Mouse (Mus musculus): Measurements from ENCODE around the gene Tex35. TPM values are rescaled to one million over a fixed set of nuclear protein-coding genes. Genes with fewer than 3 reads are reported as not detected.
A peak's percentile ranks its signal among the peaks of the same experiment; 100 is the strongest.

The Tex35 gene
- polyA plus RNA-seq, 1 experiment: 0.13 TPM

DNA sequence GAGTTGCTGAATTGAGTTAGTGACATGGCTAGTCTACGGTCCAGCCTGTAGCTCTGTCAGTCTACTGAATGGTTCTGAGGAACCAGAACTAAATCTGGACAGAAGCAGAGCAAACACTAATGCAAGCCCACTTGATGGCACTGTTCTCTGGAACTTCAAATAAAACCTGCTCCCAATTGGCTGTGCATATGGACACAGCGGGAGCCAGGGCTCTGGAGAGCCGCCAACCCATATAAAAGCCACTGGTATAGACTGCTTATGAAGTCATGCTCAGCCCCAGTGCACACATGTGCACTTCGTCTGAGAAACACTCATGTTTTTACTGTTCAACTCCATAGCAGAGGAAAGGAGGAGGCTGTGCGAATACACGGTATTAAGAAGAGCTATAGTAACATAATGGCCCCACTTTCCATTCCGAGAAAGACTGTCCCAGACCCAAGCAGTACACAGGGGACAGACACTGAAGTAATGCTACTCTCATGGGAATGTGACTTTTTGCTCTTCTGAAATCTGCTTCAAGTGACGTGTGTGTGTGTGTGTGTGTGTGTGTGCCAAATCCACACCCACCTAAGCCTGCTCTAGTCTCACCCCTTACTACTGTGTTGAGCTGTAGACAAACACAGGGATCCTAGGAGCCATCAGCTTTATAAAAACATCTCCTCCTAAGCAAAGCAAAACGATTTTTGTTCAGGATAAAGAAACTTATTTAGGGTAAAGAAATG, 28.8 kb upstream of the Tex35 start:
- H3K4me1 ChIP-seq (ENCODE audit: control insufficient read depth, insufficient read depth, low read length): no peaks in the 10 kb centered on the region
- H3K27me3 ChIP-seq (replicated peaks; ENCODE audit: control insufficient read depth, insufficient read depth, low read length): no peaks in the 10 kb centered on the region
- no peak for TF ChIP-seq POLR2A (IDR thresholded peaks at IDR 0.05; ENCODE audit: low read depth, low read length)
- peak; percentile 3 for DNase-seq
- H3K27ac ChIP-seq (ENCODE audit: insufficient read depth, low read depth, low read length): no peak overlapping the region
- H3K4me3 ChIP-seq (ENCODE audit: insufficient read depth, low read depth, low read length): no peak overlapping the region
- WGBS: 79% methylated on average over 9 of the region's 9 CpGs
- H3K36me3 ChIP-seq (ENCODE audit: control insufficient read depth, insufficient read depth, low read length): no peaks in the 10 kb centered on the region; the same call in 1 of the 2 replicates

DNA sequence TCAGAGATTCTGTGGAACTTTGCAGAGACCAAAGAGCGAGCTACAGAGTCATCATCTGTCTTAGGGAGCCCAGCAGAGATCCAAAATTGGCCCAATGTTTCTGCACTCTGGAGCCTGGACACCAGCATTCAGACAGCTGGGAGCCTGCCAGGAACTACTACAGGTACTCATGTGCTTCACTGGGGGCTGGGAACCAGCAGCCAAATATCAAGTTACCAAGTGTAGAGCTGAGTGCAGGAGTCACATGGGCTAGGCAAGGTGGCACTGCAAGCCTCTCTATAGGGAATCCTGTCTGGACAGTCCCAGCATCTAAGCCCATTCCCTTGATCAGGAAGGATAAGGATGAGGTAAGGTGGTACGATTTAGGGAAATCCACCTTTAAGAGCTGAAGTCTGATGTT, 19.7 kb upstream of the Tex35 start:
- DNase-seq: no peak
- 97% methylated on average over 2 of the region's 2 CpGs for WGBS
- no peaks in the 10 kb centered on the region for H3K36me3 ChIP-seq (ENCODE audit: control insufficient read depth, insufficient read depth, low read length)

DNA sequence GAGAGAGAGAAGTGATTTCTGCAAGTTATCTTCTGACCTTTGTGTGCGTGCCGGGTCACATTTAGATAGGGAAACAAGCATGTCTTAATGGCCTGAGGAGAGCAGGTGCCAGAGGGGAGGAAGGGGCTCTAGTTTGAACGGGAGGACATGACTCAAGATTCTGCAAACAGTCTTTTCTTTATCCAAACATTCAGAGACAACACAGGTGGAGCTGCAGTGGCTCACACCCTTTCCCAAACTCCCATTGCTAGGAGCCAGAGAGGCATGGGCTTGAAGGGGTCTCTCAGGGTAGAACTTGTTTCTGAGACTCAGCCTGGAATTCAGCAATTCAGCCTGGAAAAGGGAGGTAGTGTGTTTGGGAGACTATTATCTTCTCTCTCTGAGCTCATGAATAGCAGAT, 15.4 kb upstream of the Tex35 start:
- 70% methylated on average over 3 of the region's 3 CpGs for WGBS
- no peak overlapping the region for H3K27ac ChIP-seq (ENCODE audit: insufficient read depth, low read depth, low read length)
- no peaks in the 10 kb centered on the region for H3K27me3 ChIP-seq (replicated peaks; ENCODE audit: control insufficient read depth, insufficient read depth, low read length)
- no peaks in the 10 kb centered on the region for H3K4me1 ChIP-seq (ENCODE audit: control insufficient read depth, insufficient read depth, low read length)
- no peak for DNase-seq
- H3K4me3 ChIP-seq (ENCODE audit: insufficient read depth, low read depth, low read length): no peak overlapping the region
- no peaks in the 10 kb centered on the region for H3K36me3 ChIP-seq (ENCODE audit: control insufficient read depth, insufficient read depth, low read length)
- no peak for TF ChIP-seq CTCF (conservative IDR thresholded peaks at IDR 0.05; ENCODE audit: insufficient read depth, insufficient read length, low read depth, low read length)
- TF ChIP-seq POLR2A (IDR thresholded peaks at IDR 0.05; ENCODE audit: low read depth, low read length): no peak

More for the DNA sequence above, 19.7 kb upstream of the Tex35 start:
- no peak for TF ChIP-seq CTCF (conservative IDR thresholded peaks at IDR 0.05; ENCODE audit: insufficient read depth, insufficient read length, low read depth, low read length)
- no peak for TF ChIP-seq POLR2A (IDR thresholded peaks at IDR 0.05; ENCODE audit: low read depth, low read length)
- Histone ChIP-seq H3K27ac (ENCODE audit: insufficient read depth, low read depth, low read length) (no peak overlapping the region), H3K4me3 (ENCODE audit: insufficient read depth, low read depth, low read length) (no peak overlapping the region), H3K27me3 (replicated peaks; ENCODE audit: control insufficient read depth, insufficient read depth, low read length) (no peaks in the 10 kb centered on the region), H3K4me1 (ENCODE audit: control insufficient read depth, insufficient read depth, low read length) (no peaks in the 10 kb centered on the region)

DNA sequence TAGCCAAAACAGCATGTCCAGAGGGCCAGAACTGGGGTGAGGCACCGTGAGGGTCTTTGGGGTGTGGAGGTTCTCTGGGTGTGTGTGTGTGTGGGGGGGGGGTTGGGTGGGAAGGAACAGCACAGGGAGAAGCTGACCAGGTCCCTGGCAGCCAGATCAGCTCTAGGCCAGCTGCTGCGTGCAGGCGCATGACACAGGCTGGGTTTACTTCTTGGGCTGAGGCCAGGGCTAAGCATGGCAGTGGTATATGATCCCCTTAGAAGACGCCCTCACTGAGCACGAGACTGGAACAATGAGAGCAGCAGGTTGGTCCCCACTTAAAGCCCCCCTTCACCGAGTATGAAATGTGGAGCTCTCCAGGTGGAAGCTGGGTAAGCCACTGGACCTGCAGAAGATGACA, 10.7 kb upstream of the Tex35 start:
- H3K27ac ChIP-seq (ENCODE audit: insufficient read depth, low read depth, low read length): no peak overlapping the region

DNA sequence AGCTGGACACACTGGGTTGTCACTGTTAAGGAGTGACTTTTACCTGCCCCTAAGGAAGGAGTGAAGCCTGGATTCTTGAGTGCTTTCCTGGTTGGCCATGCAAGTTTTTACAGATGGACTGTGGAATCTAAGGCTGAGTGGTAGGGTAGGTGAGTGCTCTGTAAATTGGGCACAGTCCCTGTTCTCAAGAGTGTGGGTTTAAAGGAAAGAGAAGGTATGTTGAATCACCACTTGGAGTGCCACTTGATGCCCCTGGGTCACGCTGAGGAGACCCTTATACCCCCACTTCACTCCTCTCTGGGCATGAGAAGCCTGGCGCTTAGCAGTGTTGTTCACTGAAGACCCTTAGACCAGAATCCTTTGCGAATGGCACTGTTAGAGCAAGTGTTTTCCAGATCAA, 9.0 kb upstream of the Tex35 start:
- Histone ChIP-seq H3K4me1 (ENCODE audit: control insufficient read depth, insufficient read depth, low read length) (no peaks in the 10 kb centered on the region), H3K36me3 (ENCODE audit: control insufficient read depth, insufficient read depth, low read length) (no peaks in the 10 kb centered on the region), H3K4me3 (ENCODE audit: insufficient read depth, low read depth, low read length) (no peak overlapping the region), H3K27ac (ENCODE audit: insufficient read depth, low read depth, low read length) (no peak overlapping the region), H3K27me3 (replicated peaks; ENCODE audit: control insufficient read depth, insufficient read depth, low read length) (no peaks in the 10 kb centered on the region)
- no peak for DNase-seq
- TF ChIP-seq CTCF (conservative IDR thresholded peaks at IDR 0.05; ENCODE audit: insufficient read depth, insufficient read length, low read depth, low read length): no peak
- no peak for TF ChIP-seq POLR2A (IDR thresholded peaks at IDR 0.05; ENCODE audit: low read depth, low read length)
- WGBS: 94% methylated on average over 3 of the region's 3 CpGs

More for the DNA sequence above, 10.7 kb upstream of the Tex35 start:
- no peak for DNase-seq
- Histone ChIP-seq H3K36me3 (ENCODE audit: control insufficient read depth, insufficient read depth, low read length) (no peaks in the 10 kb centered on the region), H3K4me1 (ENCODE audit: control insufficient read depth, insufficient read depth, low read length) (no peaks in the 10 kb centered on the region), H3K27me3 (replicated peaks; ENCODE audit: control insufficient read depth, insufficient read depth, low read length) (no peaks in the 10 kb centered on the region), H3K4me3 (ENCODE audit: insufficient read depth, low read depth, low read length) (no peak overlapping the region)
- 79% methylated on average over 6 of the region's 6 CpGs for WGBS
- TF ChIP-seq POLR2A (IDR thresholded peaks at IDR 0.05; ENCODE audit: low read depth, low read length): no peak
- TF ChIP-seq CTCF (conservative IDR thresholded peaks at IDR 0.05; ENCODE audit: insufficient read depth, insufficient read length, low read depth, low read length): no peak

DNA sequence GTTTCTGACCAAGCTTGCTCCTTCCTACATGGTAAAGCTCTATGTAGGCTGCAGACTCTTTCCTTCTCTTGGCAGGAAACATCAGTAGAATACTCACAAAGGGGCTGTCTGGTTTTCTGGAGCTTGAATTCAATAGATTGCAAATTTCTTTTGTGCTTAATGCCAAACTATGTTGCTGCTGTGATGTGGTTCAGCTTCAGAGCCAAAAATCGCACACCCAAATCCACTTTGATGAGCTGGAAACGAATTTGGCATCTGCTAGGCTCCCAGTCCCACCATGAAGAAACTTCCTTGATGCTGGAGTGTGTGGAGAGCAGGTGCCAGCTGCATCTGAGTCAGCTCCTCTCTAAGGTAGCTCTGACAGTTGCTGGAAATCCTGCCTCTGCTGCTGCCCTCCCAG, 6.0 kb upstream of the Tex35 start:
- H3K4me3 ChIP-seq (ENCODE audit: insufficient read depth, low read depth, low read length): no peak overlapping the region
- H3K36me3 ChIP-seq (ENCODE audit: control insufficient read depth, insufficient read depth, low read length): no peaks in the 10 kb centered on the region
- no peak overlapping the region for H3K27ac ChIP-seq (ENCODE audit: insufficient read depth, low read depth, low read length)
- no peaks in the 10 kb centered on the region for H3K4me1 ChIP-seq (ENCODE audit: control insufficient read depth, insufficient read depth, low read length)
- WGBS: 84% methylated on average over 2 of the region's 2 CpGs
- DNase-seq: no peak
- no peaks in the 10 kb centered on the region for H3K27me3 ChIP-seq (replicated peaks; ENCODE audit: control insufficient read depth, insufficient read depth, low read length)
- TF ChIP-seq POLR2A (IDR thresholded peaks at IDR 0.05; ENCODE audit: low read depth, low read length): no peak
- TF ChIP-seq CTCF (conservative IDR thresholded peaks at IDR 0.05; ENCODE audit: insufficient read depth, insufficient read length, low read depth, low read length): no peak

DNA sequence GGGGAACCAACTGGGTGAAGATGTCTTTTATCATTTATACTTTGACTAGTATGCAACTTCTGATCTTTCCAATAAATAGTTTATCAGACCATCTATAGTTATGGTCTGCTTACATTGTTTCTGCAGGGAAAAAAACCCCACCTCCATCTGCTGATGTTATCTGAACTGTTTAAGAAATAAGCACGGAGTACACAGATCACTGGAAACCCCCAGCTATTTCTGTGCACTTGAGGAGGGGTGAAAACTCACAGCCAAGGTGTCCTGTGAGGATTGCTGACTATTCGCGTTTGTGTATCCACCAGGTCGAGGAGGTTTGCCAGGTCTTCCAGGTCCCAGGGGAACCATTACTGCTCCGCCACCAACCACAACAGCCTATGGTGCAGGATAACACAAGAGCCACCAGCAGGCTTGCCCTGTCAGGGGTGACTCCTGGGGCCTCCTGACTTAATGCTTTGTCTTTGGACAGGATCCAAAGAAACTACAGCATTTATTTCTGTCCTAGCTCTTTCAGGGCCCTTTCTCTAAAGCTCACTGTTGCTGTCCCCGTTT, 1.9 kb upstream of the Tex35 start:
- no peak for TF ChIP-seq POLR2A (IDR thresholded peaks at IDR 0.05; ENCODE audit: low read depth, low read length)
- TF ChIP-seq CTCF (conservative IDR thresholded peaks at IDR 0.05; ENCODE audit: insufficient read depth, insufficient read length, low read depth, low read length): no peak

More for the DNA sequence above, 1.9 kb upstream of the Tex35 start:
- Histone ChIP-seq H3K4me1 (ENCODE audit: control insufficient read depth, insufficient read depth, low read length) (no peaks in the 10 kb centered on the region), H3K27ac (ENCODE audit: insufficient read depth, low read depth, low read length) (no peak overlapping the region), H3K36me3 (ENCODE audit: control insufficient read depth, insufficient read depth, low read length) (no peaks in the 10 kb centered on the region), H3K27me3 (replicated peaks; ENCODE audit: control insufficient read depth, insufficient read depth, low read length) (no peaks in the 10 kb centered on the region), H3K4me3 (ENCODE audit: insufficient read depth, low read depth, low read length) (no peak overlapping the region)
- WGBS: 66% methylated on average over 6 of the region's 6 CpGs
- DNase-seq: no peak
